Mouse (Mus musculus): ENCODE data around the gene Eps8l3.

Eps8l3 gene

DNA sequence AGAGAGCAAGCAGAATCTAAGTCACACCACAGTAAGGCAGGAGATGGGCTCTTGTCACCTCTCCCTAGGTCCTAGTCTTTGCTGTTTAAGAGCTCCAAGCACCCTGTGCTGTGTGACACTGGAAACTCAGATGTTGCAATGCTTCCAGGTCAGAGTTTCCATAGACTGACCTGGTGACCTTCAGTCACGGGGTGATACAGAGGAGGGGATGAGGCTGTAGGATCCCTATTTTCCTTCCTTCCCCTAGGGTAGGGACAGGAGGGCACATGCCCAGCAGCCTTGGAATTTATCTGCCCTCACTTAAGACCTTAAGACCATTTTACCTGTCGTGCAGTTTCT lies 27.4 kb upstream of the Eps8l3 start:
- in situ Hi-C loops (cut with MboI; ENCODE audit: low pct_unique_long_range_greater_than_20kb in 1 of 2, low sequenced_read_pairs in 2 of 2, unreplicated experiment in 1 of 2): no loop called here

DNA sequence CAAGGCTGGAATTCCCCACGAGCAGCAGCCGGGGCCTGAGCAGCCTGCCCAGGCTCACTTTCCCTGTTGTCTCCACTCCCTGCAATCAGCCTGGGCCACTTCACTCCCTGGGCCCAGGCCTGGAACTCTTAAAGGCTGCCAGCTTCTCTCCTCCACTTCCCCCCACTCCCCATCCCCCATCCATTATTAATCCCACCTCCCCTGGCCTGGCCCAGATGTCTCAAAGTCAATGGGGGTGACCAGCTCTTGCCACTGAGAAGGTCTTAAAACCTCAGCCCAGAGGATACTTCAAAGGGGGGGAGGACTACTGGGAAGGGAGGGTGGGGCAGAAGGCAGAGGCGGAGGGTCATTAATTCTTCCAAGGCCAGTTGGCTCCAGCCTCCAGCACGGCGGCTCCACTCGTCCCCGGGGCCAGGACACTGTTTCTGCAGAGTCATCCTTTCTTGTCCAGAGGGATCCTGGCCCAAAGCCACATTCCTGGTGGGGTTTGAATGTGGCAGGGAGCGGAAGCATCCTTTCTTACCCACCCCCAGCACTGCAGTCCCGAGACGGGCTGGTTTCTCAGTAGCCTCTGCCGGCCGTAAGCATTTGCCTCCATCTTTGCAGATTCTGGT lies 26.5 kb upstream of the Eps8l3 start:
- in situ Hi-C loops (cut with MboI; ENCODE audit: low pct_unique_long_range_greater_than_20kb in 1 of 2, low sequenced_read_pairs in 2 of 2, unreplicated experiment in 1 of 2): no loop called here

DNA sequence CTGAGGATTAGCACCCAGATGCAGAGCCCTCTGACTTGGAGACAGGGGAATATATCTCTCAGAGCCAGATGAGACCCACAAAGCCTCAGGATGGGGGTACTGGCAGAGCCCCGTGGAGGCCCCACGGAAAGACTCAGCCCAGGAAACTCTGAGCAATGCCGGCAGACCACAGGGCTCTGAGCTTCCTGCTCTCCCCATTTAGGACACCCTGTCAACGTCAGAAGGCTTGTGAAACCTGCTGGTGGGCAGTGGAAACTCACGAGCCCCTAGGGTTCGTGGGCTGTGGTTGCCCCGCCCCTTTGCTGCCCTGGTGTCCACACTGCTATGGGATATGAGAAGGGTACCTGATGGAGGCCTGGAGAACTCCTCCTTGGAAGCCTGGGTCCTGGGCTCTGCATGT lies 24.2 kb upstream of the Eps8l3 start:
- in situ Hi-C loops (cut with MboI; ENCODE audit: low pct_unique_long_range_greater_than_20kb in 1 of 2, low sequenced_read_pairs in 2 of 2, unreplicated experiment in 1 of 2): no loop called here

DNA sequence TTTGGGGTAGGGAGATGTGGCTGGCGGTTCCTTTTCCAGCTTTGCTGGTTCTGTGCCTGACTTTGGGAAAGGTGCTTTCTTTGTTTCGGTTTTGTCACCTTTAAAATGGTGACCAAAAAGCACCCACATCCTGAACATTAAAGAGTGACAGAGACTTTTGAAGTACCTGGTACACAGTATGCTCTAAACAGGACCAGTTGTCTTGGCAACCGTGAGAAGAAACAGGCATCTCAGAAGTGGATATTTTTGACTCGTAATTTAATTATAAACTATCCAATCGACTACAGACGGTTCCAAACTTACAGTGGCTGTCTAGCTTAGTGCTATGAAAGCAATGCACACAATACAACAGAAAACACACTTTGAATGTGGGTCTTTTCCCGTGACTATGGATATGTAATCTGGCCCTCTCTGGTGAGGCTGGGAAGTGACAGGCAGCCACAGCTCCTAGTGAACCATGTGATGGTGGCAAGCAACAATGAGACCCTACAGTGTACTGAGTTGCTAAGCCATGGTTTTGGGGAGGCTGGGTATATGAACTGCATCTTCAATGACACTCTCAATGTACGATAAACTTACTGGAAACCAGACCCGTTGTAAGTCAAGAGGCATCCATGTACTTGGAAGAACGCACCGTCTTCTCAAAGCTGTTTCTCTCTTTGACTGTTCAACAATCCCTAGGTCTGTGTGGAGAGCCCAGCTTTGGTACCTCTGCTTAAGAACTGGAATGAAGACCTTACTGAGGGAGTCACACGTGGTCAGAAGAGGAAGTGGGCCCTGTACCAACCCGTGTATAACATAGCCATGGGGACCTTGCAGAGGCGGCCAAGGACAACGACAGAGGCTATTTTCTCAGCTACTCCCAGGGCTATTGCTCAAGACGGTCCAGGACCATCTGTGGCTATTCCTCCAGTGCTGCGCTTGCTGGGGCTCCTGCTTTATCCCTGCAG lies 23.5 kb upstream of the Eps8l3 start:
- in situ Hi-C loops (cut with MboI; ENCODE audit: low pct_unique_long_range_greater_than_20kb in 1 of 2, low sequenced_read_pairs in 2 of 2, unreplicated experiment in 1 of 2): no loop called here

DNA sequence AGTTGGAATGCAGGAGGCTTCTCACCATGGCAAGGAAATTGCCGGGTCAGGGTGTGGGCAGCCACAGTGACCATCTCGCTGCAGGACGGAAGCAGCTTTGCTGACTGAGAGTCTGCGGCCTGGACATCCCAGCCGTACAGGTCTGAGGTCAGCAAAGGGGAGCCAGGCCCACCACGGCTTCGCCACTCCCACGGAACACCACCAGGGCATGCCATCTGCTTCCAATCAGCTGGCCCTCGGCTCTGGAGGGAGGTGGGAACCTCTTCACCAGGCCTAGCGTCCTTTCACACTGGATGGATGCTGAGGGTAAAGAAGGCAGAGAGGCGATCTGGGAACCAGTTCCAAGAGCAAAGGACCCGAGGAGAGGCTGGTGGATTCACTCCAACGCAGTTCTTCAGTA lies 21.7 kb upstream of the Eps8l3 start:
- in situ Hi-C loops (cut with MboI; ENCODE audit: low pct_unique_long_range_greater_than_20kb in 1 of 2, low sequenced_read_pairs in 2 of 2, unreplicated experiment in 1 of 2): no loop called here

DNA sequence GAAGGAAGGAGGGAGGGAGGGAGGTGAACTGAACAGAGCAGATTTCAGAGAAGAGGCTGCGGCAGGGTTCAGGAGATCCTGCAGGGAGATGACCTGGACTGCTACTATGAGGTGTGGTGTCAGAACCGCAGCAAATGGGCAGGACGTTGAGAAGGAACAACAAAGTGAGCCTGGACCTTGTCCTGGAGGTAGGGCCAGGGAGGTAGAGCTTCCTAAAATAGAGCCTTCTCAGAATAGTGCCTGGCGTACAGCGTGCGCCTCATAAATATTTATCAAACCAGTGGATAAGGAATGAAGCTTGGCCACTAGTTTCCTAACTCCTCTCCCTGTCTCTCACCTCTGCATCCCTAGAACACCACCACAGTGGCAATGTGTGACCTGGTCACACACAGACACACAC lies 19.4 kb upstream of the Eps8l3 start:
- in situ Hi-C loops (cut with MboI; ENCODE audit: low pct_unique_long_range_greater_than_20kb in 1 of 2, low sequenced_read_pairs in 2 of 2, unreplicated experiment in 1 of 2): no loop called here

DNA sequence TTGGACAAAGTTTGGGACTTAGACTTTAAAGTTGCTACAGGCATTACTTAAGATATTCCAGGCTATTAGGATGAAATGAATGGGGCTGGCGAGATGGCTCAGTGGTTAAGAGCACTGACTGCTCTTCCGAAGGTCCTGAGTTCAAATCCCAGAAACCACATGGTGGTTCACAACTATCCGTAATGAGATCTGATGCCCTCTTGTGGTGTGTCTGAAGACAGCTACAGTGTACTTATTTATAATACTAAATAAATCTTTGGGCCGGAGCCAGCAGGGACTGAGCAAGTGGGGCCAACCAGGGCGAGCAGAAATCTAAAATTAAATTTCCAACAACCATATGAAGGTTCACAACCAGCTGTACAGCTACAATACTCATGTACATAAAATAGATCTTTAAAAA lies 15.5 kb upstream of the Eps8l3 start:
- in situ Hi-C loops (cut with MboI; ENCODE audit: low pct_unique_long_range_greater_than_20kb in 1 of 2, low sequenced_read_pairs in 2 of 2, unreplicated experiment in 1 of 2): loop anchor here (5.0 to 10.0 kb wide), 2 partner anchors 164 to 167 kb away; partner anchors contain the start of gene Ahcyl1 (in 2 of the 2)

DNA sequence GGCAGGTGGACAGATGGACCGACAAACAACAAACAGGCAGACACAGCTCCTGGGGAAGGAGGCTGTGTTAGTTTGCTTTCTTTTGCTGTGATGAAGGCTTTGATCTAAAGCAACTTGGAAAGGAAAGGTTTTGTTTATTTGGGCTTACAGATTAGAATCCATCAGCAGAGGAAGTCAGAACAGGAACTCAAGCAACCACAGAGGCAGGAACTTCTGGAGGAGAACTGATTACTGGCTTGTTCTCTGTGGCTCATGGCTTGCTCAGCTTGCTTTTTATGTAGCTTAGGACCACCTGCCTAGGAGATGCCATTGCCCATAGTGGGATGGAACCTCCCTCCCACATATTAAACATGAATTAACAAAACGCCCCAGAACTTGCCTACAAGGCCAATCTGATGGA lies 14.6 kb upstream of the Eps8l3 start:
- in situ Hi-C loops (cut with MboI; ENCODE audit: low pct_unique_long_range_greater_than_20kb in 1 of 2, low sequenced_read_pairs in 2 of 2, unreplicated experiment in 1 of 2): loop anchor here (5.0 to 10.0 kb wide), 2 partner anchors 165 to 168 kb away; partner anchors contain the start of gene Ahcyl1 (in 2 of the 2)

DNA sequence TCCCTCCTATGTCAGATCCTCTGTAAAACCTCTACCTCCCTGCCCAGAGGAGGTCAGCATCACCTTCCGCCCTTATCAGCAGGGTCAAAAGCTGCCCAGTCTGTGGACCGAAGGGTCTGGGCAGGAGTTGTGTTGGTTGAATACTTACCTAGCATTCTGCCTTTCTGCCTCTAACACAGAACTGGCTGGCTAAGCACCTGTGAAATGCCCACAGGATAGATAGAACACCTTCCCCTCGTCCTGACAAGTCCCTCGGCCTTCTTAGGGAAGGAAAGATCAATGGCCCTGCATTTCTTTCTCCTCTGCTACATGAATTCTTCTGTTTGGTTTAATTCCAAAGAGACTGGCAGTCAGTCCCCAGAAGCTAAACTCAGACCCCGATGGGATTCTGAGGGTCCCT lies 13.6 kb upstream of the Eps8l3 start:
- in situ Hi-C loops (cut with MboI; ENCODE audit: low pct_unique_long_range_greater_than_20kb in 1 of 2, low sequenced_read_pairs in 2 of 2, unreplicated experiment in 1 of 2): loop anchor here (5.0 to 10.0 kb wide), 2 partner anchors 166 to 169 kb away; partner anchors contain the start of gene Ahcyl1 (in 2 of the 2)

DNA sequence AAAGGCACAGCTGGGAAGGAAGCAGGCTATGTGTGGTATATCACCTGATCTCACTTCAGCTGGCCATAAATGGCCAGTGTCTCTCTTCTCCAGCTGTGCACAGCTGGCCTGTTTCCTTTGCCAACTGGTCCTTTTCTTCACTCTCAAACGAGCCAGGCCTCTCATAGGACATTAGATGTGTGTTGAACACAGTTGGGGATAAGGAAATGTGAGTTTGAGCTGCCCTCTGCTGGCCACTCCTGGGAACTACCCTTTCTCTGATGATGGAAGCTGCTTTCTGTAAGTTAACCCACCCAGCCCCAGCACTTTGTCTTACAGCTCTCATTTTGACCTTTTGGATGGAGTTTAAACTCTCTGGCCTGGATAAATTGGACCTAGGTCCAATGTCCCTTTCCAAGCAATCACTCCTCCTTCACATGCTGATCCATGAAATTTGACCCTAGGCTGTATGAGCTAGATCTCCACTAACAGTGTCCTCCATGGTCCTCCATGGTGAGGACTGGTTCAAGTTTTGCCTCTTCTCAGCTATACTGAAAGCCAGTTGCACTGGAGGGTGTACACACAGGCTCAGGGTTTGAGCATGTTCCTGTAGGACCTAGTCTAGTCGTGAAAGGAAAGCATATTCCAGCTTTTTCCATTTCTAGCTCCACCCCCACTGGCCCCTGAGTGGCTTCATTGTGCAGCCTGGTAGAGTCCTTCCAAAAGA lies 13.0 kb upstream of the Eps8l3 start:
- in situ Hi-C loops (cut with MboI; ENCODE audit: low pct_unique_long_range_greater_than_20kb in 1 of 2, low sequenced_read_pairs in 2 of 2, unreplicated experiment in 1 of 2): loop anchor here (5.0 to 10.0 kb wide), 2 partner anchors 167 to 169 kb away; partner anchors contain the start of gene Ahcyl1 (in 2 of the 2)

DNA sequence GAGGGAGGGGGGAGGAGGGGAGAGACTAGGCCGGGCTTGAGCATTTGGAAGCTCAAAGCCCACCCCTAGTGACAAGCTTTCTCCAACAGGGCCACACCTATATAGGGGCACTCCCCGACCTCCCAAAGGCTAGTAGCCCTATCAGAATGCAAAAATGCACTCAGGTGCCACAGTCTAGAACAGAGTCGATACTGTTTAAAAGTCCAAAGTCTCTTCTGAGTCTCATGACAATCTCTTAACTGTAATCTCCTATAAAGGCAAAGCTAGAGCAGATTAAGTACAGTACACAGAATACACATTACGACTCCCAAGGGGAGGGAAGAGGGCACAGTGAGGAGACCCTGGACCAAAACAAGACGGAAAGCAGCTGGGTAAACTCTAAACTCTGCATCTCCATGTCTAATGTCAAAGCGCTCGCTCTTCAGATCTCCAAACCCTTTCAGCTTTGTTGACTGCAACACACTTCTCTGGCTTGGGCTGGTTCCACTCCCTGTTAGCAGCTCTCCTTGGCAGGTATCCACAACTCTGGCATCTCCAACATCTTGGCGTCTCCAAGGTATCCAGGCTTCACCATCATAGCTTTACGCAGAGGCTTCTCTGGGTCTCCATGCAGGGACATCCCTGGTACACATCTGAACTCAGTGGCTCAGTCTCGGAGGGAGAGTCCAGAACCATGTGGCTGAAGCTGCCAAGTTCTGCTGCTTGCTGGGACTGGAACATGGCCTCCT lies 11.5 kb upstream of the Eps8l3 start:
- in situ Hi-C loops (cut with MboI; ENCODE audit: low pct_unique_long_range_greater_than_20kb in 1 of 2, low sequenced_read_pairs in 2 of 2, unreplicated experiment in 1 of 2): loop anchor here in 1 of 2 experiments (10.0 kb wide), 1 partner anchor 171 kb away; the partner anchor contains the start of gene Ahcyl1

DNA sequence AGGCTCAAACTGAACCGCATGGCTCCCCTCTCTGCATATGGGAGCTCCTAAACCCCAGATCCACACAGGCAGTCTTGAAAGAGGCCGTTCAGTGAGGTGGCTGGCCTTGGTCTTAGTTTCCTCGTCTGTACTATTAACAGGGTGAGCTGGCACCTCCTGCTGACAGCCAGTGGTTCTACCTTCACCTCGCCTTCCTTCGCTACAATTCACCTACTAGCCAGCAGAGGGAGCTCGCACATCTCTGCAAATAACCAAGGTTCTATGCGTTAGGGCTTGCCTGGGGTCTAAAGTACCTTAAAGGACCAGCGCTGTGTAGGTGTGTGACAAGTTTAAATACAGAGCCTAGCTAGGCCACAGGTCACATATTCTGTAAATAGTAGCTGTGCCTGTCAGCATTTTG lies 9.9 kb upstream of the Eps8l3 start:
- in situ Hi-C loops (cut with MboI; ENCODE audit: low pct_unique_long_range_greater_than_20kb in 1 of 2, low sequenced_read_pairs in 2 of 2, unreplicated experiment in 1 of 2): loop anchor here in 1 of 2 experiments (10.0 kb wide), 1 partner anchor 172 kb away; the partner anchor contains the start of gene Ahcyl1

DNA sequence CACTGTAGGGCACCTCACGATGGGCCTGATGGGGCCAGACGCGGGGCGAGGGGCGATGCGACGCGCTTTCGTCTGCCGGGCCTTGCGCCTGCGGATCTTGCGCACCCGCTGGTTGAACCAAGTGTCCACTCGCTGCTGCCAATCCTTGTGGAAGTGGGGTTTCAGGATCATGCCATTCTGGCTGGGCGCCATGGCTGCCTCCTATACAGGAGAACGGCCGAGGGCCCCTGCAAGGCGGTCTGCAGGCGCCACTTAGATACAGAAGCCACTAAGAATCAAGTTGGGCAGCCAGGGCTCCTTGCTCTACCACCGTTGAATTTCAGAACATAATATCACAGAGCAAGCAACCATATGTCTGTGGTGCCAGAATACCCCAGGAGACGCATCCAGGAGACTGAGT lies 8.6 kb upstream of the Eps8l3 start:
- in situ Hi-C loops (cut with MboI; ENCODE audit: low pct_unique_long_range_greater_than_20kb in 1 of 2, low sequenced_read_pairs in 2 of 2, unreplicated experiment in 1 of 2): loop anchor here in 1 of 2 experiments (10.0 kb wide), 1 partner anchor 174 kb away; the partner anchor contains the start of gene Ahcyl1

DNA sequence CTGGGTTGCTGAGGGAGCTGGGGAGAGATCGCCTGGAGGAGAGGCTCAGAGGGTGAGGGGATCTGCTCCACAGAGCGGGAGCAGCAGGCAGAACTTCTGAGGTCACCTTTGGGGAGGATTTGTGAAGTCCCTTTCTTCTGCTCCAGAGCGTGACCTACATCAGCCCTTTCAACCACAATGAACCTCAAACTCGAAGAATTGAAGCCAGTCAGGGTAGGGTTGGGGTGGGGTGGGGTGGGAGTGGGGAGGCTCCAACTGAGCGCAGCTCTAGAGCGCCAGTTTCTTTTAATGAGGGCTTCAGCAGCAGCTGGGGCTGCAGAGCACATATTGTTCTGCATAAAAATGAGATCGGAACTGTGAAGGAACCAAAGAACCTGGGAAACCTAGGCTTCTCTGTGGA lies 7.9 kb upstream of the Eps8l3 start:
- in situ Hi-C loops (cut with MboI; ENCODE audit: low pct_unique_long_range_greater_than_20kb in 1 of 2, low sequenced_read_pairs in 2 of 2, unreplicated experiment in 1 of 2): loop anchor here in 1 of 2 experiments (10.0 kb wide), 1 partner anchor 174 kb away; the partner anchor contains the start of gene Ahcyl1

DNA sequence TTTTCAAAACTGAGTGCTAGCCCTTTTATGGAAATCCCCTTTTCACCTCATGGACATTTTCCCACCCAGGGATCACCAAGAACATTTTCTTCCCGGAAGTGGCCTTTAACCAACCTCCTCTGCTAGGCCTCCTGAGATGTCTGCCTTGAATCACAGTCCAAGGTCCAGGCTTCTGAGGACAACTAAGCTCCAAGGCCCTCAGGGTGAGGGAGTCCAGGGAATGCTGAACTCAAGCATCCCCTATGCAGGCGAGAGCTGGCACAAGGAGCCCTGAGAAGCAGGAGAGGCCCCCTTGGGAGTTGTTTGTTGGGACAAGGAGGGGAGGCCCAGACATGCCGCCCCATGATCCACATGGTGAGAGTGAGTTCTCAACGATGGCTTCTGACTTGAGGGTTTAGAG lies 7.1 kb upstream of the Eps8l3 start:
- in situ Hi-C loops (cut with MboI; ENCODE audit: low pct_unique_long_range_greater_than_20kb in 1 of 2, low sequenced_read_pairs in 2 of 2, unreplicated experiment in 1 of 2): loop anchor here in 1 of 2 experiments (10.0 kb wide), 1 partner anchor 175 kb away; the partner anchor contains the start of gene Ahcyl1

DNA sequence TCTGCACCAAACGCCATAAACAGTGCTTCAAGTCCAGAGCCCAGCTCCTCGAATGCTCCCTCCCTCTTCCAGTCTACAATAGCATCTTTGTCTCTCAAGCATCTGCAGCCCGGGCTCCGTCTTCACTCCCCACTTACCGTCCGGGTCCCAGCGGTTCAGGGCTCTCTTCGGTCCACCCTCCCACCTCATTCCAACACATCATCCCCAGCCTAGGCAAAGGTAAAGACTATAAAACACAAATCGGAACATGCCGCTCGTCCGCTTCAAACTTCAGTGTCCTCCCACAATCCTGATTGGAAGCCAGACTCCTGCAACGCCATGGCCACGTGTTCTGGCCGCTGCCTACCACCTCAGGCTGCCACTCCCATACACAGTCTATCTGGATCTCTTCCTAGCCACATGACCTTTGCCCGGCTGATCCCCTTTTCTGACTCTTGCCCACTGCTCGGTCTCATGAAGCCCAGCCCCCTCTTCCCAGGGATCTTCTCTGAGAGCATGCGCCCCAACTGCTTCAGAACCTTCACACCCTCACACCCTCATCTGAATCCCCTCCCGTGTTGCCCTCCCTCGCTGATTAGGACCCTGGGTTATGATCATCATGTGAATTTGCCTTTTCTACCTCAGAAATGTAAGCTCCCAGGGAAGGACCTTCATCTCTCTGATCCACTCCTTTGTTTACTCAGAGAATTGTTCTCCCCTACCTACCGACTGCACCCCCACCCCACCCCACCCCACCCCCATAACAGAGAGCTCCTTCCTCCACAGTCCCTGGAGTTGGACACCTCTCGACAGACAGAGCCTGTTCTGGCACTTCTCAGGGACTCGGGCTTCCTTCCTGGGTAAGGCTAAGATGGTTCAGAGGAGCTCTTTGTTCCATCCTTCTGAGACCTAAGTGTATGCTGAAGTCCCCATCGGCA lies 3.4 kb upstream of the Eps8l3 start:
- in situ Hi-C loops (cut with MboI; ENCODE audit: low pct_unique_long_range_greater_than_20kb in 1 of 2, low sequenced_read_pairs in 2 of 2, unreplicated experiment in 1 of 2): no loop called here

DNA sequence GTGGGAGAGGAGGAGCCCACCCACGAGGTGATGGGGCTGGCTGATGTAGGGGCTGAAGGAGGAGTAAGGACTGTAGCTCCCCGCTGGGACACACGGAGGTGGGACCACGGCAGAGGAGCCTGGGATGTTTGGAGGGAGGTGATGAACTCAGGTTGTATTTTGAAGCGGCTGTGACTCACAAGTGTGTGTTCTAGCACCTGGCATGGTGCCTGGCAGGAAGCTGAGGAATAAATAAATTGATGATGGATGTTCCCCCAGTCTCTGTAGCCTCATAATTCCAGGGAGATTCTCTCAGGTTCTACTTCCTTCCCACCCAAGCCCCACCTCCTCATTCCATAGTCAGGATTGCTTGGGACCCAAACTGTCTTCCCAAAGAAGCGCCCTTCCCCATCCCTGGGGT lies 1.8 kb upstream of the Eps8l3 start:
- in situ Hi-C loops (cut with MboI; ENCODE audit: low pct_unique_long_range_greater_than_20kb in 1 of 2, low sequenced_read_pairs in 2 of 2, unreplicated experiment in 1 of 2): no loop called here

Data from mouse embryonic stem cell (cell line).